Mouse (Mus musculus): ENCODE results near the gene Ppp1r3g.
"Not testable (repeated sequence)": the region's sequence is repeated elsewhere in the genome, so short reads cannot be mapped to it uniquely, and the experiment has no call there.

Gene Ppp1r3g

GRCm38 (mm10) chr13:35958539-35958938, at the start of gene Ppp1r3g:
Gene Ppp1r3g, plus strand, starts transcription at chr13:35958839.
- DNase-seq (ENCODE audit: low read depth, low spot score): no peak

DNA sequence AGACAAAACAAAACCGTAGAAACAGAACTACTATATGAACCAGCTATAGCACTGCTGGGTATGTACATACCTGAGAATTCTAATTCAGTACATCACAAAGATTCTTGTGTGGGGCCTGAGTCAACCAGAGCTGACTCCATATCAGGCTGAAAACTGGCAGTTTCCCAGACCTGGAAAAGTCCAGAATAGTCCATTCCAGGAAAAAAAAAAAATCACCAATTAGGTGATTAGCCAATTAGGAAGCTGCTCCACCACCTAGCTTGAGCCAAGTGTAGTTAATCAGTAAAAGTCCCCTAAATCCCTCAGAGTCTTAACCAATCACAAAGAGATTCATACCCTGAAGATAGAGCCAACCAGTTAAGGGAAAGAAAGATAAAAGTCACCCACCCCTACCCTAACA, 47.2 kb upstream of the Ppp1r3g start:
- DNase-seq (ENCODE audit: low read depth, low spot score): no peak

DNA sequence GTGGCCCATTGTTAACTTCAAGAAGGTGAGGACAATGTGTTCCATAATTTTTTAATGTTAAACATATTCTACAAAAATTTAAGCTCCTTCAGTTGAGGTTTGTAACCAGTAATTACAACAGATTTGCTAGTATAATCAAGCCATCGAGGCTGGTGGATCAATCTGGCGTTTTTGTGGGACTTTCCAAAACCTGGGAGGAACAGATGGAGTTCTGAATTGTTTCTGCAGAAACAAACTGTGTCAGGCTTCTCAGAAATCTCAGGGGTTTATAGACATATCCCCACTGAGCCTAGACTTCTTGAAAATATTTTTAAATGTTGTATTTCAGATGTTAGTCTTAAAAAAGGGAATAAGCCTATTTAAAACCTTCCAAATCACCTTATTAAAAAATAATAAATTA, 20.6 kb upstream of the Ppp1r3g start:
- DNase-seq (ENCODE audit: low read depth, low spot score): peak; percentile 67

- no peak for DNase-seq (ENCODE audit: low read depth, low spot score)
These were observed 18.6 kb upstream of the Ppp1r3g start for GRCm38 (mm10) chr13:35939871-35940665.

GRCm38 (mm10) chr13:35940934-35941333, 17.7 kb upstream of the Ppp1r3g start:
- DNase-seq (ENCODE audit: low read depth, low spot score): peak; percentile 3

GRCm38 (mm10) chr13:35946659-35947353, 11.8 kb upstream of the Ppp1r3g start:
- DNase-seq (ENCODE audit: low read depth, low spot score): no peak

DNA sequence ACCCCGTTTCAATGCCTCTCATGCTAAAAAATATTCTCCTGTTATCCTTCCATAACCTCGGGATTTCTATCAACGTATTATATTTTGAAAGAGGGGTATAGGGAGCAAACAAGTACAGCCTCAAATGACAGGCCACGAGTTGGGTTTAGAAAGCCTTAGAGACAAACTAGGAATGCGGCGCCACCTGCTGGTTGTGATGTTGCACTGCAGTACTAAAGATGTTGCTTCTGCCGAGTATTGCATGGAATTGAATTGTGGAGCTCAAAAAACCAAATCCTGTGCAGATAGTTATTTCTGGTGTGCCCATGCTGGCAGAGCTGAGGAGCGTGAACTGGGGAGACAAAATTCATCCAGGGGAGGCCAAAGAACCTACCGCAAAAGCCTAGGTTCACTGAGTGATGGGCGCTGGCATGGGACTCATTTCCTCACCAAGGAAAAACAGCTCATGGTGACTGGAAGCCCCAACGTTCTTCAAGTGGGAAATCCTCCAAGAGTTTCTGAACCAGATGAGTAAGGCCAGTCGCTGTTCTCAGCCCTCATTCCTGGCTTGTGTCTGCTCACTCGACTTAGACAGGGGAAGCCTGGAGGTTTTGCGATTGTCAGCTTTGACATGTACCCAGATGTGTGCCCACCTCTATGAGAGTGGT, 11.2 kb upstream of the Ppp1r3g start:
- peak; percentile 88 for DNase-seq (ENCODE audit: low read depth, low spot score)

DNA sequence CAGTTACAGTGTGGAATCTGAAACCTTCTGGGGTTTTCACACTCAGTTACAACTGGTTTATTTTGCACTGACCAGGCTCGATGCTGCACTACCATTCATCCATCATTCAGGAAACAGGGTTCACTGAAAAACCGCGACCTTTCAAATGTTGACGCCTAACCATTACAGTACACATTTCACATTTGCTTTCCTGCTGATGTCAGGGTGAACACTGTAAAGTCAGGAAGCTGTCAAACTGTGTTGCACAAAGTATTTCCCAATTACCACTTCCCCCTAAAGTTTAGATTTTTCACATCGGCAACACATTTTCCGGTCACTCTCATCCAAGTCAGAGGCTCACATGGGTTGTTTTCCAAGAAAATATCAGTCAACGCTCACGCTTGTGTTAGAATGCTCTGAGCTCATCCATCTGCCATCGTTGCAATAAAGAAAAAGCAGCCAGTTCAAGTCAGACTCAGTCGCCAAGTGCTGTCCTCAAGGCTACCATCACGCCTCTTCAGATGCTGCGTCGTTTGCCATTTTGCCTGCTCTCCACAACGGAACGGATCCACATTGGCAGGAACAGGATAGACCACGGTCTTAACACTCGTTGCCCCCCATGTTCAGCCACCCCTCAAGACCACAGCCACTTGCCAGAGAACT, 8.7 kb upstream of the Ppp1r3g start:
- no peak for DNase-seq (ENCODE audit: low read depth, low spot score)

DNA sequence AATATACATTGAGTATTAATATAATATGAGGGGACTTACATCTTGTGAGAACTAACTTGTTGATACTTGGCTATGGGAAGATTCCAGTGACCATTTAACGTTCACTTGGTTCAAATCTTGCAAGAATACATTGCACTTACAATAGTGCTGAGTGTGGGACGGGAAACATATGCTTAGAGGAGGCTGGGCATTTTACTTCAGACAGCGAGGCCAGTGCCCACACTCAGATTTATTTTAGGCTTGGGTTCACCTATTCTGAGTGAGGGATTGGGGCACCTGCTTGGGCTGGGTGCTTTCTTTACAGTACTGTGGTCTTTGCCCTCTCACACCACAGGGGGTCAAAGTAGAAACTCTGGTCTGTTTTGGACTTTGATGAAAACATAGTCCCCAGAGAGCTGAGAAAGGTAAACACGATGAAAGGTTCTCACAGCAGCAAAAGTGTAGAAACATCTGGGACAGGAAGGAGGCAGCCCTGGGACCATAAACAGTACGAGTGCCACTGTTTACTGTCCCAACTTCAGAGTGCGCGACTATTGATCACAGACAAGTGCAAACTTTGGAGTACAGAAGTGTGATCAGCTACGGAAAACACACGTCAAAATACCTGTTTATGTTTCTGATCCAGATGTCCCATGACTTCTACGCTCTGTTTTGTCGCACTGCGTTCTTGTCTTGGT, 890 bp downstream of the Ppp1r3g start:
- DNase-seq (ENCODE audit: low read depth, low spot score): peak; percentile 58

DNA sequence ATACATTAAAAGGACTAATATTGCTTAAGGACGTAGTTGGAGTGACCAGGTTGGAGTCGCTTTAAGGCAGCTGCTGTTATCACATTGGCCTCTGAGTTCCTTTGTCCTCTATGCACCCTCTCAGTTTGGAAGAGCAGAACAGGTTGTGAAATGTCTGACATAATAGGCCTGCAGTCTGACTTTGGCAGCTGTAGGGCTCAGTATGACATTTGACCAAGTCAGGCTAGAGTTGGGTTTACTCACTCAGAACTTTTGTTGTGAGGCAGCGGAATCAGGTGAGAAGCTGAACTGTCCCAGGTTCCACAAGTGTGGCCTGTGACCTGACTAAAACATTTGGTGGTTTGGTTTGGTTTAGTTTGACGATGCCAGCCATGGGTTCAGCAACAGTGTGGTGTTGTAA, 4.9 kb downstream of the Ppp1r3g start:
- no peak for DNase-seq (ENCODE audit: low read depth, low spot score)

DNA sequence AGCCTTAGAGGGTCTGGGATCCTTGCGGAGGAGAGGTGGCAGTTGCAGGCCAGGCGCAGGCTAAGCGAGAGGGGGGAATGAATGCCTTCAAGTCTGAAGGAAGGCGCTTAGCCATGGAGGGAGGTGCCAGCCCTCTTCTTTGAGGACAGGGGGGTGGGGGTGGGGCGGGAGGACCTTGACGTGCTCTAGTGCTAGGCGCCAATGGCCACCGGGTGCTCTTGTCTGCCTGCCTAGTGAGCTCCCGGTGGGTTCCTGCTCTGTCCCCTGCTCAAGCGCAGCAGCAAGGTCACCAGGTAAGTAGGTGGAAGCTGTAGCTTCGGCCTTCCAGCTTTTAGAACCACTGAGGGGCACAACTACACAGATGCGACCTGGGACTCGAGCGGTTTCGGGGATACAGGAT, 9.1 kb downstream of the Ppp1r3g start:
- no peak for DNase-seq (ENCODE audit: low read depth, low spot score)

DNA sequence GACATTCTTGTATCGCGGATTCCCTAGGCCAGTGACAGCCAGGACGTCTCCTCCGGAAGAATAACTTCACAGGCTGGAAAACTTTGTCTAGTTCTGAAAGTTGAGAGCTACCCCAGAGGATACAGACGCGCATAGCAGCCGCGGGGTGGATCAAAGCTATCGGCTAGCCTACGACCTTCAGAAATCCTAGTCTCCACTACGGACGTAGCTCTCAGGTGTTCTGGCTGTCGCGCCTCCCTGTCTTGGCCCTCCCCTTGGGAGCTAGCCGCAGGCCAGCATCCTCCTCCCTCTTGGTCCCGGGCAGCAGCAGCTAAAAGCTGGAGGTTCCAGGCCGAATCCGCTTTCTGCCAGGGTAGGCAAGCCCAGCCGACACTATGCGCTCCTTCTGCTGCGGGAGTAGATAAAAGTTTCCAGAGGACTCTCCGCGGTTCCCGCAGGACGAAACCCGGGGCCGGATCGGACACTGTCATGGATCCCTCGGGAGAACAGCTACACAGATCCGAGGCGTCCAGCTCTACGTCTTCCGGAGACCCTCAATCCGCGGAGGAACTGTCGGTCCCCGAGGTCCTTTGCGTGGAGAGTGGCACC, 9.6 kb downstream of the Ppp1r3g start:
- no peak for DNase-seq (ENCODE audit: low read depth, low spot score)

DNA sequence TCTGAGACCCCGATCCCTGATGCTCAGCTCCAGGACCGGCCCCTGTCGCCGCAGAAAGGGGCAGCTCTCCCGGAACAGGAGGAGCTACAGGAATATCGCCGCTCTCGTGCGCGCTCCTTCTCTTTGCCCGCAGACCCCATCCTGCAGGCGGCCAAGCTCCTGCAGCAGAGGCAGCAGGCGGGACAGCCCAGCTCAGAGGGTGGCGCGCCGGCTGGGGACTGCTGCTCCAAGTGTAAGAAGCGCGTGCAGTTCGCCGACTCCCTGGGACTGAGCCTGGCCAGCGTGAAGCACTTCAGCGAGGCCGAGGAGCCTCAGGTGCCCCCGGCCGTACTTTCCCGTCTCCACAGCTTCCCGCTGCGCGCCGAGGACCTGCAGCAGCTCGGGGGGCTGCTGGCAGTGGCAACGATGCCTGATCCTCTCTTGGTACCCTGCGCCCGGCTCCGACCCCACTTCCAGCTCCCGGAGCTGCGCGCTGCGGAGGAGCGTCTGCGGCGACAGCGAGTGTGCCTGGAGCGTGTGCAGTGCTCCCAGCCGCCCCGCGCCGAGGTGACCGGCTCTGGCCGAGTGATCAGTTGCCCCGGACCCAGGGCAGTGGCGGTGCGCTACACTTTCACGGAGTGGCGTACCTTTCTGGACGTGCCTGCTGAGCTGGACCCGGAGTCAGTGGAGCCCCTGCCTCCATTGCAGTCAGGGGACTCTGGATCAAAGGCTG, 10.2 kb downstream of the Ppp1r3g start:
- DNase-seq (ENCODE audit: low read depth, low spot score): peak; percentile 27

DNA sequence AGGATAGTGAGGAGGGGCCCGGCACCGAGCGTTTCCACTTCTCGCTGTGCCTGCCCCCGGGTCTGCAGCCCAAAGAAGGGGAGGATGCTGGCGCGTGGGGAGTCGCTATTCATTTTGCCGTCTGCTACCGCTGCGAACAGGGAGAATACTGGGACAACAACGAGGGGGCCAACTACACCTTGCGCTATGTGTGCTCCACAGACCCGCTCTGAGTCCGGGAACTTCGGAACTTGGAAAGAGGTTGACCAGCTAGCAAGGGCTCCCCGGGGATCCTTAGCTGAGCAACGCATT, 10.7 kb downstream of the Ppp1r3g start:
- no peak for DNase-seq (ENCODE audit: low read depth, low spot score)

DNA sequence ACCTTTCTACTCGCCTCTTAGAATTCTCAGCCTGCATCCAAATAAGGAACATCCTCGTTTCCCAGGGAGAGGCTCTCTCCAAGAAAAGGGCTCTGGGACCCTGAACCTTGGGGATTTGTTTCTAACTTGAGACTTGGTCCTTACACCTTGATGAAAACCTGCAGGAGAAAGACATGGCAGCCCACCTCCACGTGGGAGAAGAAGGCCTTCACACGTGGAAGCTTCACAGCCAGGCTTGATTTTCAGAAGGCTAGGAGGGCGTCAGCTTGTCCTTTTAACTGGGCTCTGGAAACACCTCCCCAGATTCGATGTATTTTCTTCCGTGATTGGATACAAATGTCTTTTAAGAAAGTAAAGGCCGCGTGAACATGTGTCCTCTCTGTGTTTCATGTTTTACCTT, 11.2 kb downstream of the Ppp1r3g start:
- no peak for DNase-seq (ENCODE audit: low read depth, low spot score)

- DNase-seq (ENCODE audit: low read depth, low spot score): peak; percentile 3
These were observed 18.3 kb downstream of the Ppp1r3g start for GRCm38 (mm10) chr13:35976912-35977311.

- DNase-seq (ENCODE audit: low read depth, low spot score): peak; percentile 31
These were observed 21.8 kb downstream of the Ppp1r3g start for GRCm38 (mm10) chr13:35980471-35980870.

- DNase-seq (ENCODE audit: low read depth, low spot score): no peak
These were observed 24.3 kb downstream of the Ppp1r3g start for GRCm38 (mm10) chr13:35982985-35983384.

- no peak for DNase-seq (ENCODE audit: low read depth, low spot score)
These were observed 30.7 kb downstream of the Ppp1r3g start for GRCm38 (mm10) chr13:35989329-35989728.

- DNase-seq (ENCODE audit: low read depth, low spot score): not testable (repeated sequence)
These were observed 32.5 kb downstream of the Ppp1r3g start for GRCm38 (mm10) chr13:35991185-35991584.

DNA sequence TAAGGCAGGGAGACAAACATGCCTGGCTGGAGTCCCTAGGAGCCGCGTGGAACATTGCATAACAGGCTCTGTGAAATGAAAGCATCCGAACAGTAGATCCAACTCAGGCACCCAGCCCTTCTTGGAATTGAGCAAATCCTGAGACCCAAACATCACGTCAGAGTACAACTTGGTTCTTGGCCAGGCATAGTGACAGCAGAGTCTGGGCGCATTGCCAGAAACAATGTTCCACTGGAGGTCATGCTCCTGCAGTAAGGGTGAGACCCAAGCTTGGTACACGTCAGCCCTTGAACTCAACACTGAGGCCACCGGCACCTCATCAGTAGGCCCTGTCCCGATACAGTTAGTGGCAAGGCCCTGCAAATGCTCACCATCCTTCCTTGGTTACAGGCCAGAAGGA, 35.4 kb downstream of the Ppp1r3g start:
- peak; percentile 66 for DNase-seq (ENCODE audit: low read depth, low spot score)

All from brain, adult 2 months (tissue).